Mouse (Mus musculus): ENCODE data around the gene Olfr125. TPM values are rescaled to one million over a fixed set of nuclear protein-coding genes. Genes with fewer than 3 reads are reported as not detected.

Olfr125 gene
- polyA plus RNA-seq (2015; fragmentation: Nextera tagmentation; extraction: Ambion mirVana) = not detected in 2 replicates

- Histone ChIP-seq H3K36me3 (replicated peaks) (no peaks in the 10 kb centered on the region), H3K4me3 (replicated peaks) (no peak within 1 kb of the TSS), H3K4me2 (no peak within 1 kb of the TSS), H3K9me3 (replicated peaks) (no peaks in the 10 kb centered on the region), H3K9ac (no peak within 1 kb of the TSS), H3K4me1 (replicated peaks) (no peaks in the 10 kb centered on the region), H3K27ac (replicated peaks) (no peak within 1 kb of the TSS), H3K27me3 (no peaks in the 10 kb centered on the region)
- no peak for ATAC-seq (ENCODE audit: insufficient read depth)
Observed at GRCm38 (mm10) chr17:37832649-37833048, at the start of gene Olfr125. TSS of gene Olfr125 (plus strand) at chr17:37832949.

- Histone ChIP-seq H3K27ac (replicated peaks) (no peak within 1 kb of the TSS), H3K9me3 (replicated peaks) (no peaks in the 10 kb centered on the region), H3K36me3 (replicated peaks) (no peaks in the 10 kb centered on the region), H3K9ac (no peak within 1 kb of the TSS), H3K27me3 (no peaks in the 10 kb centered on the region), H3K4me1 (replicated peaks) (no peaks in the 10 kb centered on the region), H3K4me3 (replicated peaks) (no peak within 1 kb of the TSS), H3K4me2 (no peak within 1 kb of the TSS)
- 64% methylated on average over 2 of the region's 2 CpGs for WGBS (ENCODE audit: insufficient replicate concordance)
- ATAC-seq (ENCODE audit: insufficient read depth) = no peak
Observed at GRCm38 (mm10) chr17:37793229-37793628, 39.5 kb upstream of the Olfr125 start, which contains the start of gene Olfr123. TSS of gene Olfr123 (plus strand) at chr17:37793529.

- H3K4me2 ChIP-seq = no peak within 1 kb of the TSS
- no peaks in the 10 kb centered on the region for H3K36me3 ChIP-seq (replicated peaks)
- no peak for ATAC-seq (ENCODE audit: insufficient read depth)
- H3K9ac ChIP-seq = no peak within 1 kb of the TSS
- no peaks in the 10 kb centered on the region for H3K27me3 ChIP-seq
- H3K27ac ChIP-seq (replicated peaks) = no peak within 1 kb of the TSS
- H3K4me1 ChIP-seq (replicated peaks) = no peaks in the 10 kb centered on the region
- WGBS (ENCODE audit: insufficient replicate concordance) = 59% methylated on average over 3 of the region's 3 CpGs
- no peak within 1 kb of the TSS for H3K4me3 ChIP-seq (replicated peaks)
- no peaks in the 10 kb centered on the region for H3K9me3 ChIP-seq (replicated peaks)
Observed at GRCm38 (mm10) chr17:37799588-37799987, 33.2 kb upstream of the Olfr125 start, which contains the start of gene Olfr124. TSS of gene Olfr124 (plus strand) at chr17:37799888.

- H3K4me1 ChIP-seq (replicated peaks) = no peaks in the 10 kb centered on the region
- H3K27ac ChIP-seq (replicated peaks) = no peak within 1 kb of the TSS
- no peak for ATAC-seq (ENCODE audit: insufficient read depth)
Observed at GRCm38 (mm10) chr17:37847183-37847582, 14.4 kb downstream of the Olfr125 start, which contains the start of gene Olfr126. TSS of gene Olfr126 (plus strand) at chr17:37847483.

GRCm38 (mm10) chr17:37863901-37864300 lies 31.2 kb downstream of the Olfr125 start:
- no peak for ATAC-seq (ENCODE audit: insufficient read depth)
- Histone ChIP-seq H3K4me3 (replicated peaks) (no peak overlapping the region), H3K4me1 (replicated peaks) (no peaks in the 10 kb centered on the region), H3K36me3 (replicated peaks) (no peaks in the 10 kb centered on the region), H3K27ac (replicated peaks) (no peak overlapping the region), H3K4me2 (no peak overlapping the region), H3K9me3 (replicated peaks) (no peaks in the 10 kb centered on the region), H3K27me3 (no peaks in the 10 kb centered on the region), H3K9ac (no peak overlapping the region)
- WGBS (ENCODE audit: insufficient replicate concordance) = 38% methylated on average over 2 of the region's 2 CpGs

More at GRCm38 (mm10) chr17:37847183-37847582, 14.4 kb downstream of the Olfr125 start, which contains the start of gene Olfr126:
- Histone ChIP-seq H3K4me3 (replicated peaks) (no peak within 1 kb of the TSS), H3K9ac (no peak within 1 kb of the TSS), H3K27me3 (no peaks in the 10 kb centered on the region), H3K4me2 (no peak within 1 kb of the TSS), H3K9me3 (replicated peaks) (no peaks in the 10 kb centered on the region), H3K36me3 (replicated peaks) (no peaks in the 10 kb centered on the region)

- no peak for ATAC-seq (ENCODE audit: insufficient read depth)
- H3K4me2 ChIP-seq = no peak overlapping the region
- H3K9ac ChIP-seq = no peak overlapping the region
- no peaks in the 10 kb centered on the region for H3K4me1 ChIP-seq (replicated peaks)
- 25% methylated on average over 8 of the region's 8 CpGs for WGBS (ENCODE audit: insufficient replicate concordance)
- no peaks in the 10 kb centered on the region for H3K27me3 ChIP-seq
- no peaks in the 10 kb centered on the region for H3K9me3 ChIP-seq (replicated peaks)
- no peaks in the 10 kb centered on the region for H3K36me3 ChIP-seq (replicated peaks)
- H3K4me3 ChIP-seq (replicated peaks) = no peak overlapping the region
- no peak overlapping the region for H3K27ac ChIP-seq (replicated peaks)
Observed at GRCm38 (mm10) chr17:37869676-37870205, 37.0 kb downstream of the Olfr125 start.

- no peak overlapping the region for H3K4me3 ChIP-seq (replicated peaks)
- H3K9me3 ChIP-seq (replicated peaks) = no peaks in the 10 kb centered on the region
- H3K27me3 ChIP-seq = no peaks in the 10 kb centered on the region
- no peaks in the 10 kb centered on the region for H3K36me3 ChIP-seq (replicated peaks)
- 37% methylated on average over 3 of the region's 3 CpGs for WGBS (ENCODE audit: insufficient replicate concordance)
- H3K4me1 ChIP-seq (replicated peaks) = no peaks in the 10 kb centered on the region
- no peak overlapping the region for H3K4me2 ChIP-seq
- no peak overlapping the region for H3K27ac ChIP-seq (replicated peaks)
- H3K9ac ChIP-seq = no peak overlapping the region
- ATAC-seq (ENCODE audit: insufficient read depth) = no peak
Observed at GRCm38 (mm10) chr17:37873830-37874229, 41.1 kb downstream of the Olfr125 start.

Other genes with a start within 250 kb of the Olfr125 start
- not detected in 2 replicates for gene Olfr114, start 240.2 kb upstream of the Olfr125 start, polyA plus RNA-seq (2015; fragmentation: Nextera tagmentation; extraction: Ambion mirVana)
- gene Olfr115, start 205.8 kb upstream of the Olfr125 start, polyA plus RNA-seq (2015; fragmentation: Nextera tagmentation; extraction: Ambion mirVana) = not detected in 2 replicates
- gene Olfr116, start 205.8 kb upstream of the Olfr125 start, polyA plus RNA-seq (2015; fragmentation: Nextera tagmentation; extraction: Ambion mirVana) = not detected in 2 replicates
- gene Olfr117, start 169.2 kb upstream of the Olfr125 start, polyA plus RNA-seq (2015; fragmentation: Nextera tagmentation; extraction: Ambion mirVana) = not detected in 2 replicates
- gene Olfr118, start 166.0 kb upstream of the Olfr125 start, polyA plus RNA-seq (2015; fragmentation: Nextera tagmentation; extraction: Ambion mirVana) = not detected in 2 replicates
- not detected in 2 replicates for gene Olfr119, start 136.4 kb upstream of the Olfr125 start, polyA plus RNA-seq (2015; fragmentation: Nextera tagmentation; extraction: Ambion mirVana)
- not detected in 2 replicates for gene Olfr120, start 111.1 kb upstream of the Olfr125 start, polyA plus RNA-seq (2015; fragmentation: Nextera tagmentation; extraction: Ambion mirVana)
- not detected in 2 replicates for gene Olfr121, start 84.1 kb upstream of the Olfr125 start, polyA plus RNA-seq (2015; fragmentation: Nextera tagmentation; extraction: Ambion mirVana)
- gene Olfr122, start 64.3 kb upstream of the Olfr125 start, polyA plus RNA-seq (2015; fragmentation: Nextera tagmentation; extraction: Ambion mirVana) = not detected in 2 replicates
- not detected in 2 replicates for gene Olfr123, start 39.4 kb upstream of the Olfr125 start, polyA plus RNA-seq (2015; fragmentation: Nextera tagmentation; extraction: Ambion mirVana)
- gene Olfr124, start 33.1 kb upstream of the Olfr125 start, polyA plus RNA-seq (2015; fragmentation: Nextera tagmentation; extraction: Ambion mirVana) = not detected in 2 replicates
- gene Olfr126, start 14.5 kb downstream of the Olfr125 start, polyA plus RNA-seq (2015; fragmentation: Nextera tagmentation; extraction: Ambion mirVana) = not detected in 2 replicates
- not detected in 2 replicates for gene Olfr127, start 67.5 kb downstream of the Olfr125 start, polyA plus RNA-seq (2015; fragmentation: Nextera tagmentation; extraction: Ambion mirVana)
- gene Olfr128, start 87.6 kb downstream of the Olfr125 start, polyA plus RNA-seq (2015; fragmentation: Nextera tagmentation; extraction: Ambion mirVana) = not detected in 2 replicates
- gene Olfr761, start 120.1 kb downstream of the Olfr125 start, polyA plus RNA-seq (2015; fragmentation: Nextera tagmentation; extraction: Ambion mirVana) = not detected in 2 replicates
- gene Olfr129, start 227.1 kb downstream of the Olfr125 start, polyA plus RNA-seq (2015; fragmentation: Nextera tagmentation; extraction: Ambion mirVana) = not detected in 2 replicates
- gene Olfr130, start 231.0 kb downstream of the Olfr125 start, polyA plus RNA-seq (2015; fragmentation: Nextera tagmentation; extraction: Ambion mirVana) = not detected in 2 replicates

All from liver, embryonic 15.5 days (tissue).